Mouse (Mus musculus) left cerebral cortex, postnatal 14 days (tissue): ENCODE measurements at regions not wholly inside any gene's neighbourhood (a gene's known extent, or its start where the extent isn't known, plus 50 kb on each side); places are given as distances from the start of the nearest gene placed in this dataset.

ENCODE experiments used
- DNase-seq, 2 experiments: peaks; one replicate each; pipeline ENCODE4 v3.0.0; 2021 to 2022; ENCODE audit warnings: low spot score in 2 of 2, mixed read lengths in 1 of 2
- intact Hi-C: fragments of 180-260 bp; cut with DNase I; formaldehyde crosslinking; loops from one replicate; pipeline ENCODE4 v1.15.1; 2025

DNA sequence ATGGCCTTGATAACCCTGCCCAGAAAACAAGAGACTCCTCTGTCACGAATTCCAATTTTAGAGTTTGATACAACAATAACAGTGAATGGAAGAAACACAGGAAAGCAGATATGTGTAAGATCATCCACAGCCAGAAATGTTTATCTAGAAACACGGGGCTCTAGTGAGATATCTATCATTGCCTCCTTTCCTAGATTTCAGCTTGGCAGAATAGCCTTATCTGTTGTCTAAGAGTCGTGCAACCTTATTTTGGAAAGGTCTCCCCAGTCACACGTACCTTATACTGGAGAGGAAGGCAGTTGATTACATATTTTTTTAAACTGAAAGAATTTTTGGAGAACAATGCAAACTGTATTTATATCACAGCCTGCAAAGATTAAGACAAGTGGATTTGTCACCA is 61.6 kb downstream of the Gm10295 start:
- no peak for DNase-seq
- intact Hi-C loops, result no loop called here

DNA sequence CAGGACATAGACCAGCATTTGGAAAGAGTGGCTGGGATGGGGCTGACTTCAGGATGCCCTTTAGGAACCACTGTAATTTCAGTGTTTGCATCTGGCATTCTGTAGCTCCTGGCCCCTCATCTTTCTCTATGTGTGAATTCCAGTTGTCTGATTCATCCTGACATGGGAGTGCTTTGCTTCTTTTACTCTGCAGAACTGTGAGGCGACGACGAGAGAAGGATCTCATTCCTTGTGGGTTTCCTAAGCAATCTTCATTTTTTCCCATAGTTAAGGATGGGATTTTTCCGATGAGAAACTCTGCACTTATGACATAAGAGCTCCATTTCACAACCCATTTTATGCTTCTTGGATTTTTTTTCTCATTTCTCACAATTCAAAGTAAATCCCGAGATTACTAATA is 62.0 kb downstream of the Gm10295 start:
- intact Hi-C loops, result no loop called here
- DNase-seq, result no peak

GRCm38 (mm10) chr7:71287441-71287840 is 63.8 kb downstream of the Gm10295 start:
- intact Hi-C loops, result no loop called here

GRCm38 (mm10) chr7:71284246-71284645 is 67.0 kb downstream of the Gm10295 start:
- no peak for DNase-seq
- intact Hi-C loops, result no loop called here

More at GRCm38 (mm10) chr7:71287441-71287840, 63.8 kb downstream of the Gm10295 start:
- no peak for DNase-seq

- intact Hi-C loops, result no loop called here
- no peak for DNase-seq
These were observed 67.9 kb downstream of the Gm10295 start for GRCm38 (mm10) chr7:71283419-71283818.

- intact Hi-C loops, result no loop called here
- DNase-seq, result no peak
These were observed 85.2 kb downstream of the Gm10295 start for GRCm38 (mm10) chr7:71266101-71266500.

- DNase-seq, result no peak
- intact Hi-C loops, result no loop called here
These were observed 87.2 kb downstream of the Gm10295 start for GRCm38 (mm10) chr7:71264115-71264514.

GRCm38 (mm10) chr7:71249669-71250068 is 101.6 kb downstream of the Gm10295 start:
- DNase-seq, result no peak
- intact Hi-C loops, result no loop called here

- no peak for DNase-seq
- intact Hi-C loops, result no loop called here
These were observed 102.1 kb downstream of the Gm10295 start for GRCm38 (mm10) chr7:71249216-71249615.

- intact Hi-C loops, result no loop called here
- DNase-seq, result no peak
These were observed 103.4 kb downstream of the Gm10295 start for GRCm38 (mm10) chr7:71247922-71248321.

DNA sequence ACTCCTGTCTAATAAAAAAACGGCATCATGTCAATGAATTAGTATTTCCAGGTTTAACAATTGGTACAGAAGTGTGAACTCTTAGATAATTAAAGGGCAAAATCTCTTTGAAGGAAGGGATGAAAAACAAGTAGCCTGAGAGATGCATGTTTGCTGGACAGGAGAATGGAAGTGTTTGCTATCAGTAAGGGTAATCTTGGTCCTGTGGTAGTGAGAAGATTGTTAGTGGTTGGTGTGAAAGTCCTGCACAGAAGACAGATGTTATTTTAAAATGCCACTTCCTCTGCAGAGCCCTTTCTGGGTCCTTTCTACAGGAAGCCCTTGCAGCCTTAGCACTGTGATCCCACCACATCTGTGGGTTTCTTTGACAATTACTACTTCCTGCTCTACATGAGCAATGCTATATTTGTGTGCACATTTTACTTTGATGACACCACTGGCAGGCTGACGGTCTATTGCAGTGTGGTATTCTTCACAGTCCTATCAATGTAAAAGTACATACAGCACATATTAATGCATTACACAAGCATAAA is 108.8 kb downstream of the Gm10295 start:
- intact Hi-C loops, result no loop called here
- DNase-seq, result no peak

DNA sequence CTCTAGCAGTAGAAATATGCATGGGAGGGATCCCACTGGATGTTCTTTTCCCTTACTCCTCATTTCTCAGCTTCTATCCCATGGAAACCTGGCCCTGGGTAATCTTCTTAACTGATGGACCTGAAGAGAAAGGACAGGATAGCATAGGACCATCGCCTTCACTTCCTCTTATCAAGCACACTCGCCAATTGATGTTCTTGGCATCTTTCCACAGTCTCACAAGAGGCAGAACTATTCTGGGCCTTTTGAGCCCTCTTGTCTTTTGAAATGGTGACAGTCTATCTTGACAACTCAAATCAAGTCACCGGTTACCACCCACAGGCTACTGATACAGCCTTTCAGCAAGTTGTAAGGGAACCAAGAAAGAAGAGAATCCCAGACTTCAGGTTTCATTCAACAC is 112.1 kb downstream of the Gm10295 start:
- no peak for DNase-seq
- intact Hi-C loops, result no loop called here

GRCm38 (mm10) chr7:71236334-71236733 is 115.0 kb downstream of the Gm10295 start:
- no peak for DNase-seq
- intact Hi-C loops, result no loop called here

- DNase-seq, result no peak
- intact Hi-C loops, result no loop called here
These were observed 117.0 kb downstream of the Gm10295 start for GRCm38 (mm10) chr7:71234176-71234769.

- intact Hi-C loops, result no loop called here
- DNase-seq, result peak in 1 of 2 experiments; percentile 1
These were observed 118.2 kb downstream of the Gm10295 start for GRCm38 (mm10) chr7:71232821-71233815.

DNA sequence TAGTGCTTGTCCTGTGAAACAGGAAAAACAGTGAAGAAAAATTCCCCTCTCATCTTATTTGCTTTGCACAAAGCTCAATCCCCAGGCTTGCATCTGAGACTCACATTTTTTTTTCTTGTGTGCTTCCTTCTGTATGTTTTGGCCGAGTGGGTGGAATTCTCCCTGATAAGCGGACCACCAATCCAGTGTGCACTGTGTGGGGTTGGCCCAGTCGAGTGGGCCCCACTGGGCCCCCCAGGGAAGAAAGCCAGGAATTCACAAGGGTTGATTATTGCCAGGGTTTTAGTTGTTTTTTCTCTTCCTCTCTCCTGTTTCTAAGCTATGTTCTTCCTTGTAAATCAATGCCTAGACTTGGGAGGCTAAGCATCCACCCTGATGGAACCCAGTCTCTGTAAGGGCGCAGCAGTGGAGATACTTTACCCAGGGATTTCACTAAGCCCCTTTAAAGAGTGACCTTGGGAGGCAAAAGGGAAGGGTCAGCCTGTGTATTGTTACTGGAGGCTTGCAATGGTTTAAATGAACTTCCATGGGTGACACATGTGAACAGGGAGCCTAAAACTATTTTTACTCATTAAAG is 120.3 kb downstream of the Gm10295 start:
- DNase-seq, result no peak
- intact Hi-C loops, result no loop called here

- DNase-seq, result no peak
- intact Hi-C loops, result no loop called here
These were observed 122.1 kb downstream of the Gm10295 start for GRCm38 (mm10) chr7:71229183-71229582.

- no peak for DNase-seq
- intact Hi-C loops, result no loop called here
These were observed 126.9 kb downstream of the Gm10295 start for GRCm38 (mm10) chr7:71224320-71224865.

- no peak for DNase-seq
- intact Hi-C loops, result no loop called here
These were observed 127.6 kb downstream of the Gm10295 start for GRCm38 (mm10) chr7:71223513-71224319.
